Mouse (Mus musculus) heart, embryonic 12.5 days (tissue): ENCODE results near the gene Acnat2. TPM values are rescaled to one million over a fixed set of nuclear protein-coding genes. Genes with fewer than 3 reads are reported as not detected.
"Not testable (repeated sequence)": the region's sequence is repeated elsewhere in the genome, so short reads cannot be mapped to it uniquely, and the experiment has no call there.

ENCODE experiments used
- ATAC-seq: fragments of 200-750 bp; cut with Nextera tagmentation; 2 replicates; pipeline ENCODE4 v1.8.0; 2017; ENCODE audit warnings: moderate TSS enrichment, moderate library complexity; ENCODE audit not compliant: insufficient number of reproducible peaks, low FRiP score
- H3K27ac ChIP-seq: fragments of 300-500 bp; sonication (generic); 2 replicates; pipeline ENCODE4 v1.5.1; 2016; ENCODE audit warnings: mild to moderate bottlenecking, moderate library complexity; ENCODE audit not compliant: poor library complexity, severe bottlenecking
- H3K27me3 ChIP-seq: fragments of 300-500 bp; sonication (generic); replicated peaks from 2 replicates; pipeline ENCODE4 v1.6.1; 2016; ENCODE audit warnings: mild to moderate bottlenecking, moderate library complexity
- H3K36me3 ChIP-seq: fragments of 300-500 bp; sonication (generic); 2 replicates; pipeline ENCODE4 v1.6.1; 2016; ENCODE audit warnings: mild to moderate bottlenecking, moderate library complexity
- H3K4me1 ChIP-seq: fragments of 300-500 bp; sonication (generic); replicated peaks from 2 replicates; pipeline ENCODE4 v1.6.1; 2016; ENCODE audit warnings: mild to moderate bottlenecking
- H3K4me2 ChIP-seq: fragments of 300-500 bp; sonication (generic); 2 replicates; pipeline ENCODE4 v1.6.1; 2016; ENCODE audit warnings: mild to moderate bottlenecking, moderate library complexity
- H3K4me3 ChIP-seq: fragments of 300-500 bp; sonication (generic); 2 replicates; pipeline ENCODE4 v1.5.1; 2016; ENCODE audit warnings: mild to moderate bottlenecking
- H3K9ac ChIP-seq: fragments of 300-500 bp; sonication (generic); 2 replicates; pipeline ENCODE4 v1.6.1; 2016; ENCODE audit warnings: mild to moderate bottlenecking, moderate library complexity
- H3K9me3 ChIP-seq: fragments of 300-500 bp; sonication (generic); replicated peaks from 2 replicates; pipeline ENCODE4 v1.6.1; 2016; ENCODE audit warnings: mild to moderate bottlenecking, moderate library complexity
- WGBS: fragments of 180-500 bp; shearing (Covaris S2); methylation state at CpG from one replicate; pipeline ENCODE4 v1.1.7; 2016; 5-methylcytosine and 5-hydroxymethylcytosine counted together
- polyA plus RNA-seq: library from polyadenylated mRNA; unstranded; fragments of >200 nt; fragmentation: Nextera tagmentation; extraction: Ambion mirVana; gene quantifications from 2 replicates; pipeline ENCODE4 v1.2.1, GENCODE M21; 2016

The Acnat2 gene
- polyA plus RNA-seq: not detected in 2 replicates

- H3K9me3 ChIP-seq: not testable (repeated sequence)
- WGBS: 77% methylated on average over 5 of the region's 5 CpGs
Observed at GRCm38 (mm10) chr4:49407957-49408356, at the start of gene Acnat2. Gene Acnat2 (minus strand): TSS chr4:49408151.

GRCm38 (mm10) chr4:49456171-49456570 is 48.2 kb upstream of the Acnat2 start:
- no peak for ATAC-seq
- Histone ChIP-seq H3K4me1 (no peaks in the 10 kb centered on the region), H3K27ac (no peak overlapping the region), H3K27me3 (no peaks in the 10 kb centered on the region), H3K9me3 (no peaks in the 10 kb centered on the region), H3K4me2 (no peak overlapping the region), H3K9ac (no peak overlapping the region), H3K36me3 (no peaks in the 10 kb centered on the region), H3K4me3 (no peak overlapping the region)
- 76% methylated on average over 2 of the region's 2 CpGs for WGBS

More at GRCm38 (mm10) chr4:49407957-49408356, at the start of gene Acnat2:
- H3K4me1 ChIP-seq, H3K4me3 ChIP-seq, H3K27ac ChIP-seq, H3K36me3 ChIP-seq, ATAC-seq, H3K9ac ChIP-seq, H3K27me3 ChIP-seq, H3K4me2 ChIP-seq: not testable (repeated sequence)

GRCm38 (mm10) chr4:49451848-49452551 is 44.0 kb upstream of the Acnat2 start:
- H3K36me3 ChIP-seq: no peaks in the 10 kb centered on the region
- no peak overlapping the region for H3K4me2 ChIP-seq
- ATAC-seq: no peak
- H3K27ac ChIP-seq: no peak overlapping the region
- H3K27me3 ChIP-seq: no peaks in the 10 kb centered on the region
- no peak overlapping the region for H3K4me3 ChIP-seq
- H3K9me3 ChIP-seq: no peaks in the 10 kb centered on the region
- H3K4me1 ChIP-seq: no peaks in the 10 kb centered on the region
- 79% methylated on average over 1 of the region's 1 CpGs for WGBS
- no peak overlapping the region for H3K9ac ChIP-seq

- WGBS: 62% methylated on average over 1 of the region's 1 CpGs
- H3K36me3 ChIP-seq, H3K9me3 ChIP-seq: not testable (repeated sequence)
Observed at GRCm38 (mm10) chr4:49451133-49451847, 43.3 kb upstream of the Acnat2 start.

GRCm38 (mm10) chr4:49436968-49437367 is 29.0 kb upstream of the Acnat2 start:
- H3K36me3 ChIP-seq, H3K9ac ChIP-seq, ATAC-seq, H3K4me3 ChIP-seq, H3K27me3 ChIP-seq, H3K4me1 ChIP-seq, H3K27ac ChIP-seq, H3K9me3 ChIP-seq, H3K4me2 ChIP-seq: not testable (repeated sequence)
- WGBS: 83% methylated on average over 3 of the region's 3 CpGs

More at GRCm38 (mm10) chr4:49451133-49451847, 43.3 kb upstream of the Acnat2 start:
- H3K4me3 ChIP-seq, H3K27me3 ChIP-seq, H3K4me2 ChIP-seq, H3K9ac ChIP-seq, ATAC-seq, H3K4me1 ChIP-seq, H3K27ac ChIP-seq: not testable (repeated sequence)

GRCm38 (mm10) chr4:49410151-49410550 is 2.2 kb upstream of the Acnat2 start:
- not testable (repeated sequence) for H3K4me3 ChIP-seq, H3K4me2 ChIP-seq, H3K9me3 ChIP-seq, H3K27me3 ChIP-seq, H3K27ac ChIP-seq, H3K4me1 ChIP-seq, H3K9ac ChIP-seq, ATAC-seq, H3K36me3 ChIP-seq
- 63% methylated on average over 2 of the region's 2 CpGs for WGBS

- H3K9ac ChIP-seq: no peak overlapping the region
- no peak for ATAC-seq
- no peak overlapping the region for H3K27ac ChIP-seq
- H3K36me3 ChIP-seq: no peaks in the 10 kb centered on the region
- H3K4me2 ChIP-seq: no peak overlapping the region
- WGBS: 41% methylated on average over 2 of the region's 2 CpGs
- no peaks in the 10 kb centered on the region for H3K4me1 ChIP-seq
- no peaks in the 10 kb centered on the region for H3K9me3 ChIP-seq
- no peak overlapping the region for H3K4me3 ChIP-seq
- no peaks in the 10 kb centered on the region for H3K27me3 ChIP-seq
Observed at GRCm38 (mm10) chr4:49386873-49387272, 21.1 kb downstream of the Acnat2 start.

- H3K27ac ChIP-seq, H3K4me3 ChIP-seq, H3K4me1 ChIP-seq, H3K9me3 ChIP-seq, H3K27me3 ChIP-seq, ATAC-seq, H3K36me3 ChIP-seq, H3K9ac ChIP-seq, H3K4me2 ChIP-seq: not testable (repeated sequence)
- WGBS: 52% methylated on average over 2 of the region's 2 CpGs
Observed at GRCm38 (mm10) chr4:49383576-49384318, 24.2 kb downstream of the Acnat2 start.

GRCm38 (mm10) chr4:49368046-49368445 is 39.9 kb downstream of the Acnat2 start:
- not testable (repeated sequence) for ATAC-seq

GRCm38 (mm10) chr4:49357097-49357496 is 50.9 kb downstream of the Acnat2 start:
- Histone ChIP-seq H3K4me2 (no peak overlapping the region), H3K27me3 (no peaks in the 10 kb centered on the region), H3K9ac (no peak overlapping the region), H3K4me3 (no peak overlapping the region), H3K4me1 (no peaks in the 10 kb centered on the region), H3K9me3 (peaks cover 8% of the 10 kb centered on the region), H3K27ac (no peak overlapping the region), H3K36me3 (no peaks in the 10 kb centered on the region)
- no peak for ATAC-seq
- 63% methylated on average over 2 of the region's 2 CpGs for WGBS

More at GRCm38 (mm10) chr4:49368046-49368445, 39.9 kb downstream of the Acnat2 start:
- H3K9me3 ChIP-seq: peaks cover 22% of the 10 kb centered on the region
- H3K9ac ChIP-seq, H3K27ac ChIP-seq, H3K27me3 ChIP-seq, H3K4me1 ChIP-seq, H3K4me3 ChIP-seq, H3K36me3 ChIP-seq, H3K4me2 ChIP-seq: not testable (repeated sequence)
- 74% methylated on average over 3 of the region's 3 CpGs for WGBS

GRCm38 (mm10) chr4:49350470-49350869 is 57.5 kb downstream of the Acnat2 start:
- Histone ChIP-seq H3K9me3 (no peaks in the 10 kb centered on the region), H3K4me3 (no peak overlapping the region), H3K27ac (no peak overlapping the region), H3K9ac (no peak overlapping the region), H3K4me2 (no peak overlapping the region), H3K4me1 (no peaks in the 10 kb centered on the region), H3K27me3 (no peaks in the 10 kb centered on the region), H3K36me3 (no peaks in the 10 kb centered on the region)
- no peak for ATAC-seq
- WGBS: 82% methylated on average over 4 of the region's 4 CpGs
